Mouse (Mus musculus) hindbrain, embryonic 10.5 days (tissue): ENCODE data around the gene Plrg1. TPM values are rescaled to one million over a fixed set of nuclear protein-coding genes. Genes with fewer than 3 reads are reported as not detected.
A peak's percentile ranks its signal among the peaks of the same experiment; 100 is the strongest.

ENCODE experiments used
- DNase-seq: peaks from one replicate; pipeline ENCODE4 v3.0.0-alpha.2; 2017; ENCODE audit warnings: low spot score
- H3K27ac ChIP-seq: fragments of 300-500 bp; sonication (generic); 2 replicates; pipeline ENCODE4 v1.5.1; 2016; ENCODE audit warnings: mild to moderate bottlenecking, moderate library complexity
- H3K27me3 ChIP-seq: fragments of 300-500 bp; sonication (generic); 2 replicates; pipeline ENCODE4 v1.6.1; 2016; ENCODE audit warnings: mild to moderate bottlenecking; ENCODE audit not compliant: poor library complexity, insufficient read depth, severe bottlenecking
- H3K36me3 ChIP-seq: fragments of 300-500 bp; sonication (generic); 2 replicates; pipeline ENCODE4 v1.6.1; 2016; ENCODE audit warnings: mild to moderate bottlenecking, moderate library complexity
- H3K4me1 ChIP-seq: fragments of 300-500 bp; sonication (generic); replicated peaks from 2 replicates; pipeline ENCODE4 v1.6.1; 2016; ENCODE audit warnings: mild to moderate bottlenecking
- H3K4me3 ChIP-seq: fragments of 300-500 bp; sonication (generic); 2 replicates; pipeline ENCODE4 v1.5.1; 2016; ENCODE audit warnings: mild to moderate bottlenecking, moderate library complexity
- H3K9me3 ChIP-seq: fragments of 300-500 bp; sonication (generic); 2 replicates; pipeline ENCODE4 v1.6.1; 2016; ENCODE audit warnings: mild to moderate bottlenecking, moderate library complexity
- WGBS: fragments of 180-500 bp; shearing (Covaris S2); methylation state at CpG from one replicate; pipeline ENCODE4 v1.1.7; 2016; 5-methylcytosine and 5-hydroxymethylcytosine counted together
- polyA plus RNA-seq: library from polyadenylated mRNA; unstranded; fragments of >200 nt; fragmentation: Nextera tagmentation; extraction: Ambion mirVana; gene quantifications from 2 replicates; pipeline ENCODE4 v1.2.1, GENCODE M21; 2016

Plrg1 gene
- polyA plus RNA-seq, 1 experiment from 2014 or later = 138 TPM

- 37% methylated on average over 7 of the region's 7 CpGs for WGBS
- Histone ChIP-seq H3K36me3 (no peaks in the 10 kb centered on the region), H3K4me3 (no peak overlapping the region), H3K27me3 (0 out of 2 replicates have a peak, but pooled peaks cover 4% of the 10 kb centered on the region), H3K4me1 (peaks cover 34% of the 10 kb centered on the region), H3K27ac (peak overlapping the region; percentile 62), H3K9me3 (no peaks in the 10 kb centered on the region)
- DNase-seq = no peak
These were observed 56.4 kb downstream of the Plrg1 start for GRCm38 (mm10) chr3:83111485-83112261.

DNA sequence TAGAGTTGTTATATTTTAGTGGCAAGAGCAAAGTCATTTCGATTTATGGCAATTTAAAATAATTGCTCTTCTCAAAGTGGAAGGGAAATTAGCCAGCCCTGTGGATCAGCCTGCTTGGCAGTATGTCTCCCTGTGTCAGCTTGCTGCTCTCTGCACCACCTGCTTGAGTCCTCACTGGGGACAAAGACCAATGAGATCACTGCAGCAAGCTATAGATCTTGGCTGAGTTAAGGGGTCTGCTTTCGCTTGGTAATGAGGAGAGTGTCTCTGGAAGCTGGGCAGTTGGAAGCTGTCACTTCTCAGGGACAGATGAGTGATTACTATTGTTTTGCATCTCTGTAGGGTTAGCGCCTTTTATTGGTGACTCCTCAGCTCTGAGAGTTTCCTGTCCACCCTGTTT is 57.5 kb downstream of the Plrg1 start:
- no peak overlapping the region for H3K4me3 ChIP-seq
- H3K27ac ChIP-seq = peak overlapping the region; percentile 62; the same call in 1 of the 2 replicates
- no peaks in the 10 kb centered on the region for H3K36me3 ChIP-seq
- H3K4me1 ChIP-seq = peaks cover 34% of the 10 kb centered on the region
- peak; percentile 28 for DNase-seq
- 16% methylated on average over 3 of the region's 3 CpGs for WGBS
- H3K9me3 ChIP-seq = no peaks in the 10 kb centered on the region
- H3K27me3 ChIP-seq = 0 out of 2 replicates have a peak, but pooled peaks cover 4% of the 10 kb centered on the region

- WGBS = 58% methylated on average over 1 of the region's 1 CpGs
- 0 out of 2 replicates have a peak, but pooled peaks cover 4% of the 10 kb centered on the region for H3K27me3 ChIP-seq
- H3K4me3 ChIP-seq = no peak overlapping the region
These were observed 59.6 kb downstream of the Plrg1 start for GRCm38 (mm10) chr3:83114946-83115345.

GRCm38 (mm10) chr3:83117592-83117991 is 62.3 kb downstream of the Plrg1 start:
- H3K27ac ChIP-seq = no peak overlapping the region
- no peaks in the 10 kb centered on the region for H3K27me3 ChIP-seq
- H3K4me1 ChIP-seq = peaks cover 16% of the 10 kb centered on the region
- no peak overlapping the region for H3K4me3 ChIP-seq
- no peaks in the 10 kb centered on the region for H3K36me3 ChIP-seq
- no peaks in the 10 kb centered on the region for H3K9me3 ChIP-seq
- no peak for DNase-seq
- WGBS = 80% methylated on average over 10 of the region's 10 CpGs

More at GRCm38 (mm10) chr3:83114946-83115345, 59.6 kb downstream of the Plrg1 start:
- H3K9me3 ChIP-seq = no peaks in the 10 kb centered on the region
- peaks cover 34% of the 10 kb centered on the region for H3K4me1 ChIP-seq
- no peaks in the 10 kb centered on the region for H3K36me3 ChIP-seq
- H3K27ac ChIP-seq = no peak overlapping the region; the same call in 1 of the 2 replicates
- no peak for DNase-seq

Other genes starting within 250 kb of the Plrg1 start
- 1.9 and 2.2 TPM in 2 replicates for gene Rbm46, start 179.0 kb upstream of the Plrg1 start, polyA plus RNA-seq
- not detected in 2 replicates for gene Lrat, start 151.5 kb upstream of the Plrg1 start, polyA plus RNA-seq
- gene Fgg, start 47.8 kb upstream of the Plrg1 start, polyA plus RNA-seq = not detected in 2 replicates
- gene Fga, start 29.4 kb upstream of the Plrg1 start, polyA plus RNA-seq = not detected in 2 replicates
- not detected in 2 replicates for gene Fgb, start 5.7 kb upstream of the Plrg1 start, polyA plus RNA-seq
- gene Dchs2, start 72.4 kb downstream of the Plrg1 start, polyA plus RNA-seq = 0.42 and 0.59 TPM in 2 replicates